Mouse (Mus musculus): ENCODE results near the gene Mgst2.

DNA sequence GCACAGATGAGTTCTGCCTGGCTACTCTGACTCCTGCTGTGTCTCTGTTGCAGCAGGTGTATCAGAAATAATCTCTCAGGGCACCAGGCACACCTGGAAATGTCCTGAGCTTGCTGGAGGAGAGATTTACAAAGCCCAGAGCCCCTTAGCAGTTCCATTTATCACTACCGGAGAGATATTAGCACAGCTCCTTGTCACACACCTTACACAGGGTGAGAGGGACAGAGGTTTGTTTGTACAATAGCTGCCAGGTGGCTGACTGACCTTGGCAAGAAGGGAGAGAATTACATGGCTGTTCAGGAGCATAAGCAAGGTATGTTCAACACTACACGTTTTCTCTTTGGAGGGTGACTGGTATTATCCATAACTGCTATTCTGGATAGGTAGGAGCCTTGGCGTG is 35.6 kb downstream of the Mgst2 start:
- no peak for TF ChIP-seq EP300 (IDR thresholded peaks at IDR 0.05; ENCODE audit: low read depth)
- TF ChIP-seq CTCF (IDR thresholded peaks at IDR 0.05; ENCODE audit: low read depth): no peak

Measured in heart, postnatal 0 days (tissue).